Mouse (Mus musculus) heart, embryonic 12.5 days (tissue): ENCODE measurements around the gene Stk33. TPM values are rescaled to one million over a fixed set of nuclear protein-coding genes. Genes with fewer than 3 reads are reported as not detected.

Experiments used
- ATAC-seq: fragments of 200-750 bp; cut with Nextera tagmentation; 2 replicates; pipeline ENCODE4 v1.8.0; 2017; ENCODE audit warnings: moderate TSS enrichment, moderate library complexity; ENCODE audit not compliant: insufficient number of reproducible peaks, low FRiP score
- H3K27ac ChIP-seq: fragments of 300-500 bp; sonication (generic); 2 replicates; pipeline ENCODE4 v1.5.1; 2016; ENCODE audit warnings: mild to moderate bottlenecking, moderate library complexity; ENCODE audit not compliant: poor library complexity, severe bottlenecking
- H3K27me3 ChIP-seq: fragments of 300-500 bp; sonication (generic); replicated peaks from 2 replicates; pipeline ENCODE4 v1.6.1; 2016; ENCODE audit warnings: mild to moderate bottlenecking, moderate library complexity
- H3K36me3 ChIP-seq: fragments of 300-500 bp; sonication (generic); 2 replicates; pipeline ENCODE4 v1.6.1; 2016; ENCODE audit warnings: mild to moderate bottlenecking, moderate library complexity
- H3K4me1 ChIP-seq: fragments of 300-500 bp; sonication (generic); replicated peaks from 2 replicates; pipeline ENCODE4 v1.6.1; 2016; ENCODE audit warnings: mild to moderate bottlenecking
- H3K4me2 ChIP-seq: fragments of 300-500 bp; sonication (generic); 2 replicates; pipeline ENCODE4 v1.6.1; 2016; ENCODE audit warnings: mild to moderate bottlenecking, moderate library complexity
- H3K4me3 ChIP-seq: fragments of 300-500 bp; sonication (generic); 2 replicates; pipeline ENCODE4 v1.5.1; 2016; ENCODE audit warnings: mild to moderate bottlenecking
- H3K9ac ChIP-seq: fragments of 300-500 bp; sonication (generic); 2 replicates; pipeline ENCODE4 v1.6.1; 2016; ENCODE audit warnings: mild to moderate bottlenecking, moderate library complexity
- H3K9me3 ChIP-seq: fragments of 300-500 bp; sonication (generic); replicated peaks from 2 replicates; pipeline ENCODE4 v1.6.1; 2016; ENCODE audit warnings: mild to moderate bottlenecking, moderate library complexity
- WGBS: fragments of 180-500 bp; shearing (Covaris S2); methylation state at CpG from one replicate; pipeline ENCODE4 v1.1.7; 2016; 5-methylcytosine and 5-hydroxymethylcytosine counted together
- polyA plus RNA-seq: library from polyadenylated mRNA; unstranded; fragments of >200 nt; fragmentation: Nextera tagmentation; extraction: Ambion mirVana; gene quantifications from 2 replicates; pipeline ENCODE4 v1.2.1, GENCODE M21; 2016

Gene Stk33
- polyA plus RNA-seq, 1 experiment from 2014 or later, result 0.26 TPM

GRCm38 (mm10) chr7:109244776-109245175, 194.1 kb downstream of the Stk33 start:
- H3K4me2 ChIP-seq, result no peak overlapping the region
- WGBS, result 86% methylated on average over 10 of the region's 10 CpGs
- peaks cover 32% of the 10 kb centered on the region for H3K27me3 ChIP-seq
- H3K9ac ChIP-seq, result no peak overlapping the region
- H3K36me3 ChIP-seq, result no peaks in the 10 kb centered on the region
- H3K9me3 ChIP-seq, result no peaks in the 10 kb centered on the region
- H3K4me1 ChIP-seq, result 0 out of 2 replicates have a peak, but pooled peaks cover 3% of the 10 kb centered on the region
- no peak for ATAC-seq
- no peak overlapping the region for H3K4me3 ChIP-seq
- H3K27ac ChIP-seq, result no peak overlapping the region

DNA sequence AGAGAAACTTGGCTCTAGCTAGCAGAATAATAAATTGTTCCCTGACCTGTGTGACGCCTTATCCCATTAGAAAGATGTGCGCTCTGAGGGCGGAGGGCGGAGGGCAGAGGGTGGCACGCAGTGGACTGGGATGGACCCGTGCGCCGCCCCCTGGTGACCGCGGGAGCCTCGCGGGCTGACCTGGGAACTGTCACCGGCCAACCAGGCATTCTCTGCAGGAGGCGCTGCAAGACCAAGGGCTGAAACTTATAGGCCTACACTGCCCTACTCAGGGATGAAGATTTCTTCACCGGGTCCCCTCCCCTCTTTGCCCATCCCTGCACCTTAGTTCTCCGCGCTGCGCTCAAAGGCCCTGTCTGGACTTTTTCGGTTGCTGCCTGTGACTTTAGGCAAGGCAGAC, 197.6 kb downstream of the Stk33 start:
- Histone ChIP-seq H3K9me3 (no peaks in the 10 kb centered on the region), H3K4me1 (0 out of 2 replicates have a peak, but pooled peaks cover 3% of the 10 kb centered on the region), H3K36me3 (no peaks in the 10 kb centered on the region), H3K4me3 (no peak overlapping the region), H3K4me2 (no peak overlapping the region), H3K9ac (no peak overlapping the region), H3K27me3 (peaks cover 21% of the 10 kb centered on the region; the same call in 1 of the 2 replicates), H3K27ac (no peak overlapping the region)
- ATAC-seq, result no peak
- WGBS, result 15% methylated on average over 19 of the region's 19 CpGs

GRCm38 (mm10) chr7:109239346-109239745, 199.5 kb downstream of the Stk33 start:
- H3K27ac ChIP-seq, result no peak overlapping the region
- H3K36me3 ChIP-seq, result no peaks in the 10 kb centered on the region
- H3K9ac ChIP-seq, result no peak overlapping the region
- H3K27me3 ChIP-seq, result peaks cover 24% of the 10 kb centered on the region; the same call in 1 of the 2 replicates
- 0 out of 2 replicates have a peak, but pooled peaks cover 3% of the 10 kb centered on the region for H3K4me1 ChIP-seq
- H3K4me3 ChIP-seq, result no peak overlapping the region
- ATAC-seq, result no peak
- no peaks in the 10 kb centered on the region for H3K9me3 ChIP-seq
- WGBS, result 48% methylated on average over 1 of the region's 1 CpGs
- no peak overlapping the region for H3K4me2 ChIP-seq

DNA sequence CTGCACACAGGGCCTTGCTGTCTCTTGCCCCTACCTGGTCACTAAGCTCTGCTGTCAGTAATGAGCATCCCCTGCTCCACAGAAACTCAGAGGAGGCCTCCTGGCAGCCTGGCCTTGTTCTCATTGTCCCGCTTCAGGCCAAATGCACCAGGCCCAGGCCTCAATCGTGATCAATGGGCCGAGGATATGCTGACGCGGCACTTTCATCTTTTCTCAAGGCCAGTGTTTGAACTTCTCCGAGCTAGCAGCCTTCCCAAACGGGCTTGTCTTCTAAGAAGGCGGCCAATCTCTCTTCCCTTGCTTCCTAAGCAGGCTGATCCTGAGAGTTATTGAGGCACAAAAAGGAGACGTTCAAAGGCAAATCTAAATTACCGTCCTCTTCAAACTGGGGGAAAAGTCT, 200.2 kb downstream of the Stk33 start:
- Histone ChIP-seq H3K4me1 (0 out of 2 replicates have a peak, but pooled peaks cover 3% of the 10 kb centered on the region), H3K4me3 (no peak overlapping the region), H3K4me2 (no peak overlapping the region), H3K9me3 (no peaks in the 10 kb centered on the region), H3K9ac (no peak overlapping the region), H3K36me3 (no peaks in the 10 kb centered on the region), H3K27me3 (peaks cover 20% of the 10 kb centered on the region; the same call in 1 of the 2 replicates), H3K27ac (no peak overlapping the region)
- ATAC-seq, result no peak
- 81% methylated on average over 10 of the region's 10 CpGs for WGBS

- Histone ChIP-seq H3K36me3 (no peaks in the 10 kb centered on the region), H3K4me2 (no peak overlapping the region), H3K27me3 (0 out of 2 replicates have a peak, but pooled peaks cover 4% of the 10 kb centered on the region), H3K4me1 (no peaks in the 10 kb centered on the region), H3K9ac (no peak overlapping the region), H3K9me3 (no peaks in the 10 kb centered on the region), H3K27ac (no peak overlapping the region), H3K4me3 (no peak overlapping the region)
- ATAC-seq, result 0 out of 2 replicates have a peak, but pooled peaks have one; percentile 36
- WGBS, result 41% methylated on average over 2 of the region's 2 CpGs
These were observed 203.8 kb downstream of the Stk33 start for GRCm38 (mm10) chr7:109234882-109235640.

DNA sequence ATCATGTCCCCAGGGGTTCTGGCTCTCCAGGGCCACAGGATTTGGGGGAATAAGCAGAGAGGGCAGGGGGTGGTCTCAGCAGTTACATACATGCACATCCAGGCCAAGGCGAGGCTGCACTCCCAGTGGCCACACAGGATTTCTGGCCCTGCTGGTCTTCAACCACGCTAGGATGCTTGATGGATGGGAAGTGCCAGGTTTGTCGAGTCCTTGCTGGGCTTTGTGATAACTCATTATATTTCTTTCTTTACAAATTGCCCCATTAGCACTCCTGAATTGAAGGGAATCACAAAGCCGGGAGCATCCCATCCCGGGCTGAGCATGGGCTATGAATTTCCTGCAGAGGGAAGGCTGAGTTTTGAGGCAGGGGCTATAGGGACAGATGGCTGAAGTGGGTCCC, 204.4 kb downstream of the Stk33 start:
- Histone ChIP-seq H3K9me3 (no peaks in the 10 kb centered on the region), H3K4me3 (no peak overlapping the region), H3K4me2 (no peak overlapping the region), H3K27me3 (0 out of 2 replicates have a peak, but pooled peaks cover 4% of the 10 kb centered on the region), H3K36me3 (no peaks in the 10 kb centered on the region), H3K27ac (no peak overlapping the region), H3K4me1 (no peaks in the 10 kb centered on the region), H3K9ac (no peak overlapping the region)
- WGBS, result 47% methylated on average over 5 of the region's 5 CpGs
- ATAC-seq, result no peak

GRCm38 (mm10) chr7:109231881-109232321, 207.0 kb downstream of the Stk33 start:
- no peak for ATAC-seq

GRCm38 (mm10) chr7:109231307-109231706, 207.6 kb downstream of the Stk33 start:
- Histone ChIP-seq H3K9me3 (no peaks in the 10 kb centered on the region), H3K9ac (no peak overlapping the region), H3K4me1 (no peaks in the 10 kb centered on the region), H3K36me3 (no peaks in the 10 kb centered on the region), H3K27ac (no peak overlapping the region), H3K27me3 (0 out of 2 replicates have a peak, but pooled peaks cover 4% of the 10 kb centered on the region), H3K4me2 (no peak overlapping the region), H3K4me3 (no peak overlapping the region)
- ATAC-seq, result no peak
- 80% methylated on average over 5 of the region's 5 CpGs for WGBS

More at GRCm38 (mm10) chr7:109231881-109232321, 207.0 kb downstream of the Stk33 start:
- H3K4me3 ChIP-seq, result no peak overlapping the region
- H3K36me3 ChIP-seq, result no peaks in the 10 kb centered on the region
- 0 out of 2 replicates have a peak, but pooled peaks cover 4% of the 10 kb centered on the region for H3K27me3 ChIP-seq
- H3K9me3 ChIP-seq, result no peaks in the 10 kb centered on the region
- no peak overlapping the region for H3K4me2 ChIP-seq
- H3K9ac ChIP-seq, result no peak overlapping the region
- 69% methylated on average over 11 of the region's 11 CpGs for WGBS
- no peak overlapping the region for H3K27ac ChIP-seq
- no peaks in the 10 kb centered on the region for H3K4me1 ChIP-seq

- 31% methylated on average over 2 of the region's 2 CpGs for WGBS
- Histone ChIP-seq H3K27ac (no peak overlapping the region), H3K9ac (no peak overlapping the region), H3K27me3 (0 out of 2 replicates have a peak, but pooled peaks cover 4% of the 10 kb centered on the region), H3K4me2 (no peak overlapping the region), H3K4me1 (no peaks in the 10 kb centered on the region), H3K36me3 (no peaks in the 10 kb centered on the region), H3K9me3 (no peaks in the 10 kb centered on the region), H3K4me3 (no peak overlapping the region)
- ATAC-seq, result no peak
These were observed 208.1 kb downstream of the Stk33 start for GRCm38 (mm10) chr7:109230806-109231205.
